Mouse (Mus musculus): ENCODE results near the gene Scgb2b17.
"Not testable (repeated sequence)": the region's sequence is repeated elsewhere in the genome, so short reads cannot be mapped to it uniquely, and the experiment has no call there.

Scgb2b17 gene

DNA sequence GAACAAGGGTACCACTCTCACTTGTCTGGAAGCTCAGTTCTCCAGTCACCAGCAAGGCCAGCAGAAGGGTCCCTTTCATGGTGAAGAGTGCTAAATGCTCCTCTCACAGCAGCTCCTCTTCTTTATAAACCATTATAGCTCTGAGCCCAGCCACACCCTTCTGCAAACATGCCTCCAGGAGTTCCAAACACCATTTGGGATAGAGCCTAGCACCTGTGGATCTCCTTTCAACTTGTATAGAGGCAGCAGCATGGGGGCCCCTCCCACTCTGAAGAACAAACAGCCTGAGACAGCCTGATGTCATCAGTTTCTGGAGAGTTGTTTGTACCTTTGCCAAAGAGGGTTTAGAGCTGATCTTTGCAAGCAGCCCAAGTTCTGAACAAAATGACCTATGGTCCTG, at the start of gene Scgb2b17:
Gene Scgb2b17 (minus strand): TSS at position 101 of the 400 bp plus-strand sequence.
- DNase-seq (ENCODE audit: low spot score in 2 of 2) = not testable (repeated sequence)

DNA sequence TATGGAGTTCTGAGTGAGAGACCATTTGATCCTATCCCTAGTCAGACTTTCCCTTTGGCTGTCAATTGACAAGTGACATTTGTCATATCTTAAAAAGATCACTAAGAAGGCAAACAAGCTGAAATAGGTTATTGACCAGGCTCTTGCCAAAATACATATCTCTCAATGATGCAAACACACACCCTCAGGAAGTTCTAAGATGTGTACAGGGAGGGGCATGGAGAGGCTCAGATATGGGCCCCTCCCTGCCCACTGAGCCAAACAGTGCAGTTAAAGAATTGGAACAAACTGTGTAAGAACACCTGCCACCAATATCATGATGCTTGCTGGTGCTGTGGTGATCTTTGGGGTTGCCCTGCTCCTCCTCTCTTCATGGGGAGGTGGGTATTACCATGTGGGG, 6.8 kb upstream of the Scgb2b17 start, which contains the start of gene Scgb1b17:
Gene Scgb1b17 (plus strand): TSS at position 301 of the 400 bp plus-strand sequence.
- not testable (repeated sequence) for DNase-seq (ENCODE audit: low spot score in 2 of 2)

All from frontal cortex, postnatal 25 days (tissue).